In the genomic region with DNA sequence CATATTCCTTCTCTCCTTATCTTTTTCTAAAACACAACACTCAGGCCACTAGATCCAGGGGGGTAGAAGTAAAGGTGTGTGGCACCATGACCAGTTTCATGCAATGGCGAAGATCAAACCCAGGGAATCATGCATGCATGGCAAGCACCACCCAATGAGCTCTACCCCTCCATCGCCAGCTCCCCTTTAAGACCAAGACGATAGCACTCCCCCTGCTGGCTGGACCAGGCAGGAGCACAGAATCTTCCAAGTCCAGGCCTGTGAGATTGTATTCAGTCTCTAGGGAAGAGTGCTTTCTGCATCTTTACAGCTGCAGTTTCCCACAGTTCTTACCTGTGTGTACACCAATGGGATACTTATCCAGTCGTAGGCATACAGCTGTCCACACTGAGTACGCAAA, we compare ENCODE assay signal across 8 mouse cellular contexts. TPM values are rescaled to one million over a fixed set of nuclear protein-coding genes. Genes with fewer than 3 reads are reported as not detected.
A peak's percentile ranks its signal among the peaks of the same experiment; 100 is the strongest.
DNase-seq lines count a peak whose midpoint lies in the region; ATAC-seq and TF ChIP-seq lines count a peak whose summit lies in the region.

No protein-coding gene starts in this region.

- no peaks in the 10 kb centered on the region for H3K36me3 ChIP-seq in ES-E14 (ENCODE audit: control insufficient read depth, insufficient read depth, low read length, poor library complexity, severe bottlenecking)
- no peaks in the 10 kb centered on the region for H3K36me3 ChIP-seq in hindbrain, embryonic 12.5 days

- no peak for TF ChIP-seq POLR2A in bone marrow, adult 2 months (IDR thresholded peaks at IDR 0.05; ENCODE audit: borderline replicate concordance, control insufficient read depth, low read depth, low read length)

- no peak overlapping the region for H3K4me3 ChIP-seq in ES-E14 (ENCODE audit: insufficient read depth in 1 of 2, low read depth in 1 of 2, low read length in 2 of 2, poor library complexity in 1 of 2, severe bottlenecking in 1 of 2)
- H3K4me3 ChIP-seq in bone marrow, adult 2 months (replicated peaks; ENCODE audit: control insufficient read depth, low read depth, low read length), result no peak overlapping the region
- no peak overlapping the region for H3K4me3 ChIP-seq in hindbrain, embryonic 12.5 days

- TF ChIP-seq CTCF in bone marrow, adult 2 months (IDR thresholded peaks at IDR 0.05; ENCODE audit: control insufficient read depth, insufficient read depth, low read length), result peak; percentile 98

- no peak overlapping the region for H3K27ac ChIP-seq in ES-E14 (ENCODE audit: insufficient read depth, low read depth, low read length, poor library complexity, severe bottlenecking)
- H3K27ac ChIP-seq in bone marrow, adult 2 months (ENCODE audit: control insufficient read depth, insufficient read depth, low read depth, low read length, poor library complexity), result no peak overlapping the region
- no peak overlapping the region for H3K27ac ChIP-seq in hindbrain, embryonic 12.5 days

- DNase-seq in ES-E14 (ENCODE audit: low read depth, low spot score), result peak; percentile 69
- DNase-seq in layer of hippocampus, postnatal 14 days (ENCODE audit: low spot score in 2 of 2), result peak; percentile 71 to 74
- peak; percentile 92 for DNase-seq in lung, postnatal 36 days
- DNase-seq in right cerebral cortex, adult 2 months (ENCODE audit: low spot score in 2 of 2), result peak; percentile 84
- peak; percentile 48 for DNase-seq in urinary bladder, postnatal 10 days (ENCODE audit: low spot score)

- WGBS in bone marrow, adult 2 months, result 21% methylated on average over 5 of the region's 5 CpGs
- WGBS in hindbrain, embryonic 12.5 days, result 23% methylated on average over 5 of the region's 5 CpGs

- no peak overlapping the region for H3K4me2 ChIP-seq in hindbrain, embryonic 12.5 days (replicated peaks)

- no peaks in the 10 kb centered on the region; the same call in 1 of the 2 replicates for H3K27me3 ChIP-seq in hindbrain, embryonic 12.5 days

- ATAC-seq in erythroid progenitor cell, adult 5-6 weeks (replicated peaks; ENCODE audit: low FRiP score, poor library complexity, severe bottlenecking), result peak; percentile 83
- 0 out of 2 replicates have a peak, but pooled peaks have one; percentile 10 for ATAC-seq in hindbrain, embryonic 12.5 days (ENCODE audit: low FRiP score)

- H3K9ac ChIP-seq in ES-E14 (ENCODE audit: insufficient read depth, low read depth, low read length, poor library complexity, severe bottlenecking), result no peak overlapping the region
- H3K9ac ChIP-seq in hindbrain, embryonic 12.5 days, result no peak overlapping the region

- H3K4me1 ChIP-seq in ES-E14 (ENCODE audit: control insufficient read depth in 2 of 2, insufficient read depth in 2 of 2, low read length in 2 of 2, poor library complexity in 1 of 2), result peaks cover 2 to 3% of the 10 kb centered on the region in 2 experiments; a peak in 1 of 4 replicates
- H3K4me1 ChIP-seq in bone marrow, adult 2 months (ENCODE audit: control insufficient read depth, insufficient read depth, low read length), result peaks cover 4% of the 10 kb centered on the region; the same call in 1 of the 2 replicates
- H3K4me1 ChIP-seq in hindbrain, embryonic 12.5 days, result peaks cover 6% of the 10 kb centered on the region

- no peaks in the 10 kb centered on the region for H3K9me3 ChIP-seq in ES-E14 (ENCODE audit: control insufficient read depth, insufficient read depth, low read depth, low read length)
- no peaks in the 10 kb centered on the region for H3K9me3 ChIP-seq in hindbrain, embryonic 12.5 days (replicated peaks)

- in situ Hi-C loops in ES-E14 (cut with MboI; ENCODE audit: low sequenced_read_pairs in 2 of 2, unreplicated experiment in 2 of 2), result loop anchor here in 1 of 2 experiments (5.0 kb wide), 1 partner anchor 74 kb away; no protein-coding TSS in a partner anchor

TF ChIP-seq in ES-E14, 5 proteins besides CTCF, POLR2A, EP300 and RAD21:
- TF ChIP-seq CHD2 (IDR thresholded peaks at IDR 0.05; ENCODE audit: low read depth, low read length) (no peak), ZC3H11A (IDR thresholded peaks at IDR 0.05; ENCODE audit: borderline replicate concordance, low read depth, low read length) (0 out of 2 replicates have a peak, but pooled peaks have one; percentile 34), ZNF384 (IDR thresholded peaks at IDR 0.05; ENCODE audit: low read depth, low read length) (no peak), MAFK (IDR thresholded peaks at IDR 0.05; ENCODE audit: insufficient read depth, low read depth, low read length) (no peak), HCFC1 (IDR thresholded peaks at IDR 0.05; ENCODE audit: borderline replicate concordance, insufficient read depth, low read length) (no peak)

RNA-seq across cellular contexts. Expression of a gene that starts 10.1 kb away (rescaled TPM):
- 0.62 and 0.95 TPM in 2 replicates for total RNA-seq in ES-E14 (2012; rRNA removed)
- polyA plus RNA-seq in bone marrow, adult 2 months (2011; ENCODE audit: insufficient read depth, insufficient read length, low replicate concordance, missing spikeins), result not detected in 2 replicates
- total RNA-seq in erythroid progenitor cell, adult 5-6 weeks (2015; ENCODE audit: low replicate concordance), result not detected in 2 replicates
- not detected in 2 replicates for total RNA-seq in erythroid progenitor cell, adult 5-6 weeks (2017; ENCODE audit: low replicate concordance)
- polyA plus RNA-seq in hindbrain, embryonic 12.5 days (2016; fragmentation: Nextera tagmentation; extraction: Ambion mirVana), result 0.94 and 1.1 TPM in 2 replicates
- total RNA-seq in layer of hippocampus, postnatal 14 days (2021), result 1 to 10 TPM in 1 of 2 experiments, under 1 TPM in 1; 0.97 to 1.1 TPM

RNA-seq across cellular contexts. Expression of a gene that starts 10.2 kb away (rescaled TPM):
- total RNA-seq in ES-E14 (2012; rRNA removed), result 3.8 and 4.0 TPM in 2 replicates
- 89.7 and 115 TPM in 2 replicates for polyA plus RNA-seq in bone marrow, adult 2 months (2011; ENCODE audit: insufficient read depth, insufficient read length, low replicate concordance, missing spikeins)
- 252 and 262 TPM in 2 replicates for total RNA-seq in erythroid progenitor cell, adult 5-6 weeks (2015; ENCODE audit: low replicate concordance)
- 345 and 413 TPM in 2 replicates for total RNA-seq in erythroid progenitor cell, adult 5-6 weeks (2017; ENCODE audit: low replicate concordance)
- polyA plus RNA-seq in hindbrain, embryonic 12.5 days (2016; fragmentation: Nextera tagmentation; extraction: Ambion mirVana), result 35.4 and 40.0 TPM in 2 replicates
- 10 to 100 TPM in 1 of 2 experiments, 1 to 10 TPM in 1; 8.9 to 12.8 TPM for total RNA-seq in layer of hippocampus, postnatal 14 days (2021)

RNA-seq across cellular contexts. Expression of a gene that starts 10.9 kb away (rescaled TPM):
- total RNA-seq in ES-E14 (2012; rRNA removed), result 413 and 478 TPM in 2 replicates
- polyA plus RNA-seq in bone marrow, adult 2 months (2011; ENCODE audit: insufficient read depth, insufficient read length, low replicate concordance, missing spikeins), result 1,509 and 1,706 TPM in 2 replicates
- 2,541 and 2,855 TPM in 2 replicates for total RNA-seq in erythroid progenitor cell, adult 5-6 weeks (2015; ENCODE audit: low replicate concordance)
- total RNA-seq in erythroid progenitor cell, adult 5-6 weeks (2017; ENCODE audit: low replicate concordance), result 1,910 and 2,502 TPM in 2 replicates
- polyA plus RNA-seq in hindbrain, embryonic 12.5 days (2016; fragmentation: Nextera tagmentation; extraction: Ambion mirVana), result 1,445 and 1,581 TPM in 2 replicates
- 1,000 to 10,000 TPM; 2,325 to 2,371 TPM for total RNA-seq in layer of hippocampus, postnatal 14 days (2021)

RNA-seq across cellular contexts. Expression of a gene that starts 50.1 kb away (rescaled TPM):
- 4.0 and 7.2 TPM in 2 replicates for total RNA-seq in ES-E14 (2012; rRNA removed)
- polyA plus RNA-seq in bone marrow, adult 2 months (2011; ENCODE audit: insufficient read depth, insufficient read length, low replicate concordance, missing spikeins), result 6.6 and 12.5 TPM in 2 replicates
- total RNA-seq in erythroid progenitor cell, adult 5-6 weeks (2015; ENCODE audit: low replicate concordance), result 15.5 and 16.3 TPM in 2 replicates
- 9.4 and 12.6 TPM in 2 replicates for total RNA-seq in erythroid progenitor cell, adult 5-6 weeks (2017; ENCODE audit: low replicate concordance)
- 13.1 and 16.6 TPM in 2 replicates for polyA plus RNA-seq in hindbrain, embryonic 12.5 days (2016; fragmentation: Nextera tagmentation; extraction: Ambion mirVana)
- 10 to 100 TPM; 34.3 to 36.8 TPM for total RNA-seq in layer of hippocampus, postnatal 14 days (2021)

Comparison
In these comparisons a context has a peak if more than half of its experiments do, and no peak if none do; other contexts are left out.
1. RNA of a gene that starts 10.2 kb away (total RNA-seq): 252 to 413 TPM in erythroid progenitor cell, adult 5-6 weeks; 8.9 to 12.8 TPM in layer of hippocampus, postnatal 14 days and 3.8 to 4.0 TPM in ES-E14; every median in the first group is over 10 times any median in the second.
2. Peak in every context shown above with its lines, with median percentiles within 50 percentile points of each other: DNase-seq.